Mouse (Mus musculus): ENCODE measurements around the gene Zbtb40. TPM values are rescaled to one million over a fixed set of nuclear protein-coding genes. Genes with fewer than 3 reads are reported as not detected.
A peak's percentile ranks its signal among the peaks of the same experiment; 100 is the strongest.

Gene Zbtb40
- total RNA-seq (2022): 1 to 10 TPM; 5.6 to 9.3 (median 7.1) TPM

DNA sequence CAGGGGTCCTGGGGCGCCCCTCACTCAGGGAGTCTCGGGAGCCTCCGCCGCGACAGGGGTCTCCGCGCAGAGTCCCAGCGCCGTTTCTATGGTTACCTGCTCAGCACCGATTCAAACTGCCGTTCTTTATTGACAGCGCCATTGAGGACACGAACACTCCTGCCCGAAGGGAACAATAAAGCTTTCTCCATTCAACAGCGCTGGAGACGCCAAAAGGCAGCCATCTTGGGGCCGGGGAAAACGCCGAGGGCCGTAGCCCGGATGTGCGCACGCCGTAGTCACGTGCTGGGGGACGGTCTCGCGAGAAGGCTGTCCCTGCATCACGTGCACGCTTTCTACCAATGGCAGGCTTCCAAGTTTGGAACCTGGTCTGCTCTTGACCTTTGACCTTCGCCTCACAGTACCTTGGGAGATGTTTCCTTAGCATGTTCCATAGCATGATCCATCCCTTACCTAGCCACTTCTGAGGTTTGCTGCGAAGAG lies at the start of gene Zbtb40:
TSS of gene Zbtb40 (minus strand) at position 252 of the 483 bp plus-strand sequence.
- peak; percentile 86 for DNase-seq (ENCODE audit: low spot score)

- DNase-seq (ENCODE audit: low spot score): no peak
Observed at GRCm38 (mm10) chr4:137097984-137098327, 49.4 kb upstream of the Zbtb40 start.

GRCm38 (mm10) chr4:137097246-137097983 lies 48.8 kb upstream of the Zbtb40 start:
- no peak for DNase-seq (ENCODE audit: low spot score)

GRCm38 (mm10) chr4:137096353-137096752 lies 47.8 kb upstream of the Zbtb40 start:
- no peak for DNase-seq (ENCODE audit: low spot score)

DNA sequence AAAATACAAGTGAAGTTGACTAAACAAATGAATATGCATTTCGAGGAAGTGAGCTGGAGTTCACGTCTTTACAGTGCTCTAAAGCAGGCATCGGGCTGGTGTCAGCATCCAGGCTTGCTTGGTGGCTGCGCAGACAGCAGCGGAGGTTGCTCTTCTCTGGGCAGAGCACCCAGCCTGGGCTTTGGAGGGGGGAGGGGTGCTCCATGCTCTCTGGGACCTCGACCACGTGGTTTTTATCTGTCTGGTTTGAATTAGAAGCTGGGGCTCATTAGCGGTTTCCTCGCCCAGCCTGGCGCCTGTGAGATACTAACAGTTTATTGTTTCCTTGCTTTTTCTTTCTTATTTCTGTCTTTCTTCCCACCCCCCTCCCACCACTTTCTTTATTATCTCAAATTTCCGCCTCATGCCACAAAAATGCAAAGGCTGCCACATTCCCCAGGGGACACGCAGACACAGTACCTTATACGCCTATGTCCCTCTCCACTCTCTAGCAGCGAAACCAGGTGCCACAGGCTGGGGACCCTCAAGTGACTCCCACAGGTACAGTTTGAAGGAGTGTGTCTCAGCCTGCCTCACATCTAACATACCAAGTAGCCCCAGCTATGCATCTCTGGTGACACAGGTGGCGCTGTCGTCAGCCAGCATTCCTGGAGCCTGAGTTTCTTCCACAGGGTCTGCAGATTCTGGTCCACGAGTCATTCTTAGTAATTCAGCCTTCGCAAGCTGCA lies 36.6 kb upstream of the Zbtb40 start:
- no peak for DNase-seq (ENCODE audit: low spot score)

DNA sequence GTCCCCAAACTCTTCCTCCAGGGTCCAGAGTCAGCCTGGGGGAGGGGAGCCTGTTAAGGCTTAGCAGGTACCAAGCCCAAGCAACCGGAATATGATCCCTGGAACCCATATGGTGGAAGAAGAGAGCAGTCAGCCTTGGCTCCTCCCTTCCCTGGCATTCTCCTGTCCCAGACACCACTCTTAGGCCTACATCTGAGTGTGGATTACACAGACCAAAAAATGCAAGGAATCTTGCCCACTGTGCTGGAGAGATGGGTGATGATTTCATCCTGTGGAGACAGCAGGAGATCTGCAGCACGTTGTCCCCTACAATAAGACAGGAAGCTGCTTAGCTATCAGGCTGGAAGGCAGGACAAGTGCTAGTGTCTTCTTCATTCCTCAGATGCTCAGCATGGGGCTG lies 34.3 kb upstream of the Zbtb40 start:
- no peak for DNase-seq (ENCODE audit: low spot score)

DNA sequence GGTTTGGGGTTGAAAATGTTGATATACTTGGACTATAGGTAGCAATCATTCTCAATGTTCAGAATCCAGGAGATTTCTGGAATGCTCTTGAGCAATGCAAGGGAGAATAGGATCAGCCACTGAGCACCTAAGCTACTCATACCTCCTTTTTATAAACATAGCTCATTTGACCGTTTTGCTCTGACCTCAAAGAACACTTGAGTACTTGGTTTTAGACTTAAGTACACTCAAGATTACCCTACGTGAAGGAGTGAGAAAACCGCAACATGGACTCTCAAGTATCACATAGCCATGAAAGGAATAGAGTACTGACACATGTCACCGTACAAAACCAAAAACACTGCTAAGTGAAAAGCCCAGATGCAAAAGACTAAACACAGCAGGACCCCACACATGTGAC lies 32.8 kb upstream of the Zbtb40 start:
- DNase-seq (ENCODE audit: low spot score): no peak

GRCm38 (mm10) chr4:137077216-137077615 lies 28.6 kb upstream of the Zbtb40 start:
- no peak for DNase-seq (ENCODE audit: low spot score)

GRCm38 (mm10) chr4:137071204-137071603 lies 22.6 kb upstream of the Zbtb40 start:
- no peak for DNase-seq (ENCODE audit: low spot score)

- DNase-seq (ENCODE audit: low spot score): no peak
Observed at GRCm38 (mm10) chr4:137068491-137068890, 19.9 kb upstream of the Zbtb40 start.

DNA sequence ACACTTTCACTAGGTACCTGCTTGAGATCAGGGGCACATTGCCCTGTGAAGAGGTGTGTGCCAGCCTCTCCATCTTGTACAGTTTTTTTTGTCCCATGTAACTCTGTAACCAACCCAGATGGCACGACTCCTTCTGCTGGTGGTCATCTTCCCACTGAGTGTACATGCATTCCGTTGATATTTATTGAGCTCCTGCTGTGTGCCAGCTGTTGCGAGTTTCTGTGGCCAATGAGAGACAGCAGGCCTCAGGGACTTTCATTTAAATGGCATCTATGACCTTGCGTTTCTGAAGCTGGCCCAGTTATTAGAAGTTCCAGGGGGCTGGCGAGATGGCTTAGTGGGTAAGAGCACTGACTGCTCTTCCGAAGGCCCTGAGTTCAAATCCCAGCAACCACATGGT lies 17.2 kb upstream of the Zbtb40 start:
- no peak for DNase-seq (ENCODE audit: low spot score)

- DNase-seq (ENCODE audit: low spot score): no peak
Observed at GRCm38 (mm10) chr4:137054932-137055331, 6.3 kb upstream of the Zbtb40 start.

DNA sequence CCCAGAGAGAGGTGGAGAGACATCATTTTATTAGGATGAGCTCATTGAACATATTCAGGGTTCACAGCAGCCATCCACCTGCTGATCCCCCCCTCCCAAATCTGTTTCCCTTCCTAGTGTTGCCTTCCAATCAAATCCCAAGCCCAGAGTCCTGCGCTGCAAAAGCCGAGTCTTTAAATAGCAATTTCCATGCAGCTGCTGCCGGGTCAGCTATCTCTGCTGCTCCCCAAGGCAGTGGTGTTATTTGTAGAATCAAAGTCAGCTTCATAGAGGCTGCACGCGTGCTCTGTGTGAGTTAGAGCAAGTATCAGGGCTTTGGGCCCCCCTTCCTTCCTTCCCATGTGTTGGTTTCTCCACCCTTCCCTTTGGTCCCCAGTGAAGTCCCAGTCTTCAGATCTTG lies 5.2 kb upstream of the Zbtb40 start:
- DNase-seq (ENCODE audit: low spot score): no peak

GRCm38 (mm10) chr4:137047840-137048549 lies 606 bp downstream of the Zbtb40 start:
- DNase-seq (ENCODE audit: low spot score): no peak

- no peak for DNase-seq (ENCODE audit: low spot score)
Observed at GRCm38 (mm10) chr4:137046110-137046509, 2.5 kb downstream of the Zbtb40 start.

DNA sequence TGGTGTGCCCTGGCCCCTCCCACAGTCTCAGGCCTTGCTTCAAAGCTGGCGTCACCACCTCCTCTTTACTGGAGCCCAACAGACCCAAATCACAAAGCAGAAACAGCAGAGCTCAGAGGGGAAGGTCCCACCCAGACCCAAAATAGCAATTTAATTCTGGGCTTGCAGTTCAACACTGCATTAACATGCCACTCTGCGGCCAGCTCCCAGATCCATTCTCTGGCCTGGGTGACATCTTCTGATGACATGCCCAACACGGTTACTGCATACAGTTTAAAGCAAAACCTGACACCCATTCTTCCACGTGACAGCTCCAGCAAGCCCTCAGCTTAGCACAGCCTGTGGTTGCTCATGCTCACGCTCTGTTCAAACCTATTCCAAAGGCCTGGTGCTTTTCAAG lies 4.1 kb downstream of the Zbtb40 start:
- no peak for DNase-seq (ENCODE audit: low spot score)

DNA sequence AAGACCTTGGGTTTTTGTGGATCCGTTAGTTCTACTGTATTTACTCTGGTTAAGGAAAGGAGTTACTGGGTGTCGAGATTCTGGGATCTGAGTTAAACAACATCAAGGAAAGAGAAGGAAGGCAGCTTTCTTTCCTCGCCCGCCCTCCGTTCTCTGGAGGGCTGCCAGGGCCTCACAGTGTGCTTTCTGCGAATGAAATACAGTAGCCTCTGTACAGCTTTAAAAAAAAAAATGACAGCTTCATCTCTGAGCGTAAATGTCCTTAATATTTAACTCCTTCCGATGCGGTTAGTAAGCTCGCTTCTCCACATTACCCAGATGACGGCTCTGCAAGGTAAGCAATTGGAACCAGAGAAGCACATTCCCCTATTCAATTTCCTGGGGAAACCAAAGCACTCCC lies 4.8 kb downstream of the Zbtb40 start:
- DNase-seq (ENCODE audit: low spot score): no peak

- no peak for DNase-seq (ENCODE audit: low spot score)
Observed at GRCm38 (mm10) chr4:137042039-137042438, 6.6 kb downstream of the Zbtb40 start.

GRCm38 (mm10) chr4:137041161-137041621 lies 7.4 kb downstream of the Zbtb40 start:
- no peak for DNase-seq (ENCODE audit: low spot score)

DNA sequence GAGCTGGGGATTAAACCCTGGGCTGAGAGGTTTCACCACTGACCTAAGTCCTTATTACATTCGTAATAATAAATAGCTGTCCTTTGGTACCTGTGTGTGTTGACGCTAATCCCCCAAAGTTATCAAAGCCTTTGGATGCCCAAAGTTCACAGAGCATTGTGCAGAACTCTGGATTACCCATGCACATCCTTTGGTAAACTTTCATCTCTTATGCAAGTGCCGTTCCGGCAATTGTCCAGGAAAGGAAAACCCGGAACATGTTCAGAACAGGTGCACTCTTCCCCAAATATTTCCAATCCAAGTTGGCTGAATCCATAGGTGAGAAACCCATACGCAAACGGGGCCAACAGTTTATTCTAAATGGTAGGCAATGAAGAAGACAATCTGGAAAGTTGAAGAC lies 9.2 kb downstream of the Zbtb40 start:
- DNase-seq (ENCODE audit: low spot score): no peak

- DNase-seq (ENCODE audit: low spot score): no peak
Observed at GRCm38 (mm10) chr4:137038501-137038900, 10.1 kb downstream of the Zbtb40 start.

- no peak for DNase-seq (ENCODE audit: low spot score)
Observed at GRCm38 (mm10) chr4:137038096-137038495, 10.5 kb downstream of the Zbtb40 start.
